Mouse (Mus musculus) forelimb bud, embryonic 11.5 days (tissue): ENCODE measurements at regions not wholly inside any gene's neighbourhood (a gene's known extent, or its start where the extent isn't known, plus 50 kb on each side); places are given as distances from the start of the nearest gene placed in this dataset.
"Not testable (repeated sequence)": the region's sequence is repeated elsewhere in the genome, so short reads cannot be mapped to it uniquely, and the experiment has no call there.

Source experiments
- DNase-seq: peaks from one replicate; pipeline ENCODE4 v3.0.0-alpha.2; 2012; ENCODE audit warnings: low read depth, low spot score

GRCm38 (mm10) chr12:95385688-95386087, 306.3 kb upstream of the Flrt2 start:
- DNase-seq, result no peak

- DNase-seq, result no peak
Observed at GRCm38 (mm10) chr12:95388185-95388584, 303.8 kb upstream of the Flrt2 start.

GRCm38 (mm10) chr12:95392821-95393220, 299.2 kb upstream of the Flrt2 start:
- no peak for DNase-seq

- DNase-seq, result no peak
Observed at GRCm38 (mm10) chr12:95394991-95395530, 297.0 kb upstream of the Flrt2 start.

GRCm38 (mm10) chr12:95420861-95421260, 271.2 kb upstream of the Flrt2 start:
- DNase-seq, result no peak

GRCm38 (mm10) chr12:95424739-95425138, 267.3 kb upstream of the Flrt2 start:
- no peak for DNase-seq

GRCm38 (mm10) chr12:95437226-95437625, 254.8 kb upstream of the Flrt2 start:
- no peak for DNase-seq

- no peak for DNase-seq
Observed at GRCm38 (mm10) chr12:95457480-95457879, 234.5 kb upstream of the Flrt2 start.

GRCm38 (mm10) chr12:95466502-95467490, 225.2 kb upstream of the Flrt2 start:
- peak; percentile 53 for DNase-seq

GRCm38 (mm10) chr12:95469897-95470296, 222.1 kb upstream of the Flrt2 start:
- no peak for DNase-seq

GRCm38 (mm10) chr12:95486502-95486901, 205.5 kb upstream of the Flrt2 start:
- DNase-seq, result no peak

GRCm38 (mm10) chr12:95488371-95488770, 203.7 kb upstream of the Flrt2 start:
- no peak for DNase-seq

GRCm38 (mm10) chr12:95489374-95489773, 202.7 kb upstream of the Flrt2 start:
- DNase-seq, result no peak

GRCm38 (mm10) chr12:95489848-95490247, 202.2 kb upstream of the Flrt2 start:
- no peak for DNase-seq

GRCm38 (mm10) chr12:95491806-95492436, 200.1 kb upstream of the Flrt2 start:
- not testable (repeated sequence) for DNase-seq

- no peak for DNase-seq
Observed at GRCm38 (mm10) chr12:95501443-95501842, 190.6 kb upstream of the Flrt2 start.

- DNase-seq, result no peak
Observed at GRCm38 (mm10) chr12:95520008-95520407, 172.0 kb upstream of the Flrt2 start.

GRCm38 (mm10) chr12:95522052-95522451, 170.0 kb upstream of the Flrt2 start:
- no peak for DNase-seq

GRCm38 (mm10) chr12:95533888-95534639, 158.0 kb upstream of the Flrt2 start:
- no peak for DNase-seq

- DNase-seq, result no peak
Observed at GRCm38 (mm10) chr12:95547301-95547700, 144.7 kb upstream of the Flrt2 start.

GRCm38 (mm10) chr12:95553129-95553528, 138.9 kb upstream of the Flrt2 start:
- no peak for DNase-seq
